Mouse (Mus musculus) layer of hippocampus, adult 9-11 months (tissue): ENCODE data around the gene Tsc22d4.
"Not testable (repeated sequence)": the region's sequence is repeated elsewhere in the genome, so short reads cannot be mapped to it uniquely, and the experiment has no call there.

Source experiments
- DNase-seq: peaks from one replicate; pipeline ENCODE4 v3.0.0; 2022

Tsc22d4 gene

GRCm38 (mm10) chr5:137745214-137746171 lies at the start of gene Tsc22d4:
Gene Tsc22d4, plus strand, starts transcription at chr5:137745730.
- peak; percentile 95 for DNase-seq

GRCm38 (mm10) chr5:137695930-137696329 lies 49.6 kb upstream of the Tsc22d4 start:
- DNase-seq: no peak

GRCm38 (mm10) chr5:137699080-137699479 lies 46.5 kb upstream of the Tsc22d4 start:
- DNase-seq: no peak

GRCm38 (mm10) chr5:137699850-137700249 lies 45.7 kb upstream of the Tsc22d4 start:
- no peak for DNase-seq

GRCm38 (mm10) chr5:137705242-137705641 lies 40.3 kb upstream of the Tsc22d4 start:
- peak; percentile 41 for DNase-seq

GRCm38 (mm10) chr5:137706913-137707633 lies 38.5 kb upstream of the Tsc22d4 start:
- no peak for DNase-seq

GRCm38 (mm10) chr5:137713454-137713853 lies 32.1 kb upstream of the Tsc22d4 start:
- no peak for DNase-seq

- DNase-seq: no peak
Observed at GRCm38 (mm10) chr5:137715685-137716084, 29.8 kb upstream of the Tsc22d4 start.

- no peak for DNase-seq
Observed at GRCm38 (mm10) chr5:137718020-137718790, 27.3 kb upstream of the Tsc22d4 start.

- no peak for DNase-seq
Observed at GRCm38 (mm10) chr5:137719088-137719487, 26.4 kb upstream of the Tsc22d4 start.

GRCm38 (mm10) chr5:137720558-137721164 lies 24.9 kb upstream of the Tsc22d4 start:
- DNase-seq: not testable (repeated sequence)

GRCm38 (mm10) chr5:137723840-137724239 lies 21.7 kb upstream of the Tsc22d4 start:
- no peak for DNase-seq

- no peak for DNase-seq
Observed at GRCm38 (mm10) chr5:137726767-137727166, 18.8 kb upstream of the Tsc22d4 start.

GRCm38 (mm10) chr5:137733638-137734288 lies 11.8 kb upstream of the Tsc22d4 start:
- DNase-seq: peak; percentile 41

GRCm38 (mm10) chr5:137734289-137735061 lies 11.1 kb upstream of the Tsc22d4 start:
- peak; percentile 97 for DNase-seq

GRCm38 (mm10) chr5:137737400-137737940 lies 8.1 kb upstream of the Tsc22d4 start:
- DNase-seq: no peak

- no peak for DNase-seq
Observed at GRCm38 (mm10) chr5:137738516-137738915, 7.0 kb upstream of the Tsc22d4 start.

GRCm38 (mm10) chr5:137739471-137739870 lies 6.1 kb upstream of the Tsc22d4 start:
- DNase-seq: no peak

- no peak for DNase-seq
Observed at GRCm38 (mm10) chr5:137740506-137740905, 5.0 kb upstream of the Tsc22d4 start.

- peak; percentile 71 for DNase-seq
Observed at GRCm38 (mm10) chr5:137741023-137741931, 4.3 kb upstream of the Tsc22d4 start, which contains the start of gene Nyap1. Gene Nyap1, minus strand, starts transcription at chr5:137741607.
